Mouse (Mus musculus): ENCODE measurements around the gene Vps26c. TPM values are rescaled to one million over a fixed set of nuclear protein-coding genes. Genes with fewer than 3 reads are reported as not detected.

The Vps26c gene
- polyA plus RNA-seq, 1 experiment = 3.1 TPM

GRCm38 (mm10) chr16:94527546-94527945 is 916 bp upstream of the Vps26c start:
- peaks cover 22% of the 10 kb centered on the region for H3K36me3 ChIP-seq (replicated peaks; ENCODE audit: low read length)
- TF ChIP-seq FLI1 (IDR thresholded peaks at IDR 0.05; ENCODE audit: low read length) (no peak), GATA1 (IDR thresholded peaks at IDR 0.05; ENCODE audit: borderline replicate concordance, low read length) (no peak)
- H3K4me1 ChIP-seq = peaks cover 60% of the 10 kb centered on the region
- no peaks in the 10 kb centered on the region for H3K9me3 ChIP-seq
- H3K4me3 ChIP-seq (replicated peaks) = peak overlapping the region; percentile 96
- H3K27me3 ChIP-seq (replicated peaks) = no peaks in the 10 kb centered on the region

- Histone ChIP-seq H3K27me3 (replicated peaks) (no peaks in the 10 kb centered on the region), H3K9me3 (no peaks in the 10 kb centered on the region), H3K4me1 (peaks cover 62% of the 10 kb centered on the region), H3K4me3 (replicated peaks) (peak overlapping the region; percentile 96), H3K36me3 (replicated peaks; ENCODE audit: low read length) (peaks cover 25% of the 10 kb centered on the region)
- TF ChIP-seq FLI1 (IDR thresholded peaks at IDR 0.05; ENCODE audit: low read length) (no peak), GATA1 (IDR thresholded peaks at IDR 0.05; ENCODE audit: borderline replicate concordance, low read length) (no peak)
Measured at GRCm38 (mm10) chr16:94527152-94527534, 513 bp upstream of the Vps26c start.

- TF ChIP-seq FLI1 (IDR thresholded peaks at IDR 0.05; ENCODE audit: low read length) (no peak), GATA1 (IDR thresholded peaks at IDR 0.05; ENCODE audit: borderline replicate concordance, low read length) (no peak)
- peaks cover 36% of the 10 kb centered on the region for H3K36me3 ChIP-seq (replicated peaks; ENCODE audit: low read length)
- peaks cover 69% of the 10 kb centered on the region for H3K4me1 ChIP-seq
- H3K27me3 ChIP-seq (replicated peaks) = no peaks in the 10 kb centered on the region
- no peaks in the 10 kb centered on the region for H3K9me3 ChIP-seq
- H3K4me3 ChIP-seq (replicated peaks) = peak overlapping the region; percentile 96
Measured at GRCm38 (mm10) chr16:94525955-94526343, 681 bp downstream of the Vps26c start.

- Histone ChIP-seq H3K9me3 (no peaks in the 10 kb centered on the region), H3K27me3 (replicated peaks) (no peaks in the 10 kb centered on the region), H3K36me3 (replicated peaks; ENCODE audit: low read length) (peaks cover 42% of the 10 kb centered on the region), H3K4me3 (replicated peaks) (peak overlapping the region; percentile 21), H3K4me1 (peaks cover 72% of the 10 kb centered on the region)
- TF ChIP-seq GATA1 (IDR thresholded peaks at IDR 0.05; ENCODE audit: borderline replicate concordance, low read length) (no peak), FLI1 (IDR thresholded peaks at IDR 0.05; ENCODE audit: low read length) (no peak)
Measured at GRCm38 (mm10) chr16:94524691-94525090, 1.9 kb downstream of the Vps26c start.

GRCm38 (mm10) chr16:94523594-94524377 is 2.8 kb downstream of the Vps26c start:
- TF ChIP-seq GATA1 (IDR thresholded peaks at IDR 0.05; ENCODE audit: borderline replicate concordance, low read length) (no peak), FLI1 (IDR thresholded peaks at IDR 0.05; ENCODE audit: low read length) (no peak)
- H3K4me1 ChIP-seq = peaks cover 75% of the 10 kb centered on the region
- H3K9me3 ChIP-seq = no peaks in the 10 kb centered on the region
- H3K36me3 ChIP-seq (replicated peaks; ENCODE audit: low read length) = peaks cover 36% of the 10 kb centered on the region
- peak overlapping the region; percentile 79 for H3K4me3 ChIP-seq (replicated peaks)
- H3K27me3 ChIP-seq (replicated peaks) = no peaks in the 10 kb centered on the region

GRCm38 (mm10) chr16:94519028-94519427 is 7.6 kb downstream of the Vps26c start:
- Histone ChIP-seq H3K36me3 (replicated peaks; ENCODE audit: low read length) (peaks cover 65% of the 10 kb centered on the region), H3K27me3 (replicated peaks) (no peaks in the 10 kb centered on the region), H3K4me3 (replicated peaks) (peak overlapping the region; percentile 85), H3K4me1 (peaks cover 90% of the 10 kb centered on the region), H3K9me3 (no peaks in the 10 kb centered on the region)
- no peak for TF ChIP-seq GATA1 (IDR thresholded peaks at IDR 0.05; ENCODE audit: borderline replicate concordance, low read length)
- TF ChIP-seq FLI1 (IDR thresholded peaks at IDR 0.05; ENCODE audit: low read length) = no peak

- Histone ChIP-seq H3K4me3 (replicated peaks) (no peak overlapping the region), H3K9me3 (peaks cover 13% of the 10 kb centered on the region), H3K4me1 (peaks cover 80% of the 10 kb centered on the region), H3K36me3 (replicated peaks; ENCODE audit: low read length) (peaks cover 77% of the 10 kb centered on the region), H3K27me3 (replicated peaks) (no peaks in the 10 kb centered on the region)
- no peak for TF ChIP-seq GATA1 (IDR thresholded peaks at IDR 0.05; ENCODE audit: borderline replicate concordance, low read length)
Measured at GRCm38 (mm10) chr16:94517606-94518005, 9.0 kb downstream of the Vps26c start.

- Histone ChIP-seq H3K4me1 (peaks cover 56% of the 10 kb centered on the region), H3K4me3 (replicated peaks) (no peak overlapping the region), H3K27me3 (replicated peaks) (no peaks in the 10 kb centered on the region), H3K36me3 (replicated peaks; ENCODE audit: low read length) (peaks cover 89% of the 10 kb centered on the region), H3K9me3 (peaks cover 16% of the 10 kb centered on the region)
- TF ChIP-seq FLI1 (IDR thresholded peaks at IDR 0.05; ENCODE audit: low read length) = no peak
- TF ChIP-seq GATA1 (IDR thresholded peaks at IDR 0.05; ENCODE audit: borderline replicate concordance, low read length) = no peak
Measured at GRCm38 (mm10) chr16:94509983-94510382, 16.6 kb downstream of the Vps26c start.

- H3K36me3 ChIP-seq (replicated peaks; ENCODE audit: low read length) = peaks cover 92% of the 10 kb centered on the region
- peaks cover 14% of the 10 kb centered on the region for H3K9me3 ChIP-seq
- peaks cover 60% of the 10 kb centered on the region for H3K4me1 ChIP-seq
- H3K27me3 ChIP-seq (replicated peaks) = no peaks in the 10 kb centered on the region
- TF ChIP-seq FLI1 (IDR thresholded peaks at IDR 0.05; ENCODE audit: low read length) (no peak), GATA1 (IDR thresholded peaks at IDR 0.05; ENCODE audit: borderline replicate concordance, low read length) (no peak)
- no peak overlapping the region for H3K4me3 ChIP-seq (replicated peaks)
Measured at GRCm38 (mm10) chr16:94508769-94509168, 17.9 kb downstream of the Vps26c start.

GRCm38 (mm10) chr16:94507071-94507470 is 19.6 kb downstream of the Vps26c start:
- Histone ChIP-seq H3K27me3 (replicated peaks) (no peaks in the 10 kb centered on the region), H3K9me3 (0 out of 2 replicates have a peak, but pooled peaks cover 3% of the 10 kb centered on the region), H3K4me1 (peaks cover 74% of the 10 kb centered on the region), H3K4me3 (replicated peaks) (no peak overlapping the region), H3K36me3 (replicated peaks; ENCODE audit: low read length) (peaks cover 92% of the 10 kb centered on the region)
- TF ChIP-seq GATA1 (IDR thresholded peaks at IDR 0.05; ENCODE audit: borderline replicate concordance, low read length) = no peak
- no peak for TF ChIP-seq FLI1 (IDR thresholded peaks at IDR 0.05; ENCODE audit: low read length)
